Mouse (Mus musculus): ENCODE data around the gene Ccdc17. TPM values are rescaled to one million over a fixed set of nuclear protein-coding genes. Genes with fewer than 3 reads are reported as not detected.

Gene Ccdc17
- total and polyA plus RNA-seq, 3 experiments = 2.5 to 4.0 (median 2.9) TPM

DNA sequence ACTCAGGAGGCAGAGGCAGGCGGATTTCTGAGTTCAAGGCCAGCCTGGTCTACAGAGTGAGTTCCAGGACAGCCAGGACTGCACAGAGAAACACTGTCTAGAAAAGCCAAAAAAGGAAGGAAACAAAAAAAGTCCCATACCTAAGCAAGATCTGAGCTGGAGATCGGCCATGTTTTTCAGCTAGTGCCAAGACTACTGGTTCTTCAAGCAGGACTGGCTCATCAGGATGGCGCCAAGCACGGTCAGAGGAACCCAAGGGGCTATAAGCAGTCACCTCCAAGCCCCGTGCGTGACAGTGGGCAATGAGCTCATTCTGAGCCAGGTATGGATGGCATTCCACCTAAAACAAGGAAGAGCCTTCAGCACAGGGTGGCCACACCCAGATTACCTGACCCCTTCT, 42.4 kb downstream of the Ccdc17 start:
- no peaks in the 10 kb centered on the region for H3K9me3 ChIP-seq (replicated peaks; ENCODE audit: low read length)
- peaks cover 63 to 83% of the 10 kb centered on the region in 2 experiments for H3K36me3 ChIP-seq (replicated peaks in 1 of 2; ENCODE audit: control insufficient read depth in 1 of 2, insufficient read depth in 1 of 2, low read length in 1 of 2)
- peaks cover 0 to 3% of the 10 kb centered on the region in 2 experiments; a peak in 1 of 4 replicates for H3K4me1 ChIP-seq (ENCODE audit: control insufficient read depth in 1 of 2, insufficient read depth in 2 of 2)
- H3K4me3 ChIP-seq (replicated peaks in 1 of 3; ENCODE audit: low read depth in 2 of 3, low read length in 2 of 3, poor library complexity in 1 of 3) = no peak overlapping the region
- no peak for DNase-seq (ENCODE audit: extremely low read depth)
- H3K27ac ChIP-seq (ENCODE audit: insufficient read depth, low read depth) = no peak overlapping the region
- no peak for TF ChIP-seq POLR2AphosphoS2 (IDR thresholded peaks at IDR 0.05; ENCODE audit: low read depth, low read length)
- TF ChIP-seq NELFE (IDR thresholded peaks at IDR 0.05; ENCODE audit: low read depth, low read length) = no peak
- no peak for TF ChIP-seq MAZ (IDR thresholded peaks at IDR 0.05; ENCODE audit: low read depth, low read length)
- no peak for TF ChIP-seq E2F4 (IDR thresholded peaks at IDR 0.05; ENCODE audit: insufficient replicate concordance, low read depth, low read length)
- no peak for TF ChIP-seq EP300 (IDR thresholded peaks at IDR 0.05; ENCODE audit: low read length)
- no peak for TF ChIP-seq TBP (conservative IDR thresholded peaks at IDR 0.05; ENCODE audit: low read depth, low read length)
- TF ChIP-seq SIN3A (IDR thresholded peaks at IDR 0.05; ENCODE audit: low read length) = no peak
- no peak for TF ChIP-seq ZMIZ1 (IDR thresholded peaks at IDR 0.05; ENCODE audit: low read depth, low read length)
- no peak for TF ChIP-seq ELF1 (IDR thresholded peaks at IDR 0.05; ENCODE audit: low read depth, low read length)
- no peak for TF ChIP-seq ZNF384 (IDR thresholded peaks at IDR 0.05; ENCODE audit: low read depth, low read length)
- no peak for TF ChIP-seq BHLHE40 (IDR thresholded peaks at IDR 0.05; ENCODE audit: low read depth, low read length)
- TF ChIP-seq USF1 (IDR thresholded peaks at IDR 0.05; ENCODE audit: low read depth, low read length) = no peak
- TF ChIP-seq PAX5 (IDR thresholded peaks at IDR 0.05; ENCODE audit: low read length) = no peak
- no peak for TF ChIP-seq IRF4 (IDR thresholded peaks at IDR 0.05; ENCODE audit: low read depth, low read length)
- no peak for TF ChIP-seq USF2 (conservative IDR thresholded peaks at IDR 0.05; ENCODE audit: low read depth, low read length)
- TF ChIP-seq CHD1 (IDR thresholded peaks at IDR 0.05; ENCODE audit: low read depth, low read length) = no peak
- H3K79me2 ChIP-seq (replicated peaks; ENCODE audit: control insufficient read depth, extremely low read depth, insufficient read depth, poor library complexity, severe bottlenecking) = peaks cover 12% of the 10 kb centered on the region
- H3K9ac ChIP-seq (ENCODE audit: insufficient read depth, low read depth) = no peak overlapping the region
- no peak overlapping the region for H3K4me2 ChIP-seq (ENCODE audit: insufficient read depth, low read depth, poor library complexity, severe bottlenecking)
- dilution Hi-C loops (cut with MboI; ENCODE audit: extremely low pct_ligation_motif_present, extremely low pct_unique_long_range_greater_than_20kb, low sequenced_read_pairs) (no loop called here), in situ Hi-C loops (cut with MboI; ENCODE audit: low pct_ligation_motif_present, low pct_unique_long_range_greater_than_20kb, low sequenced_read_pairs) (no loop called here)
- H3K27me3 ChIP-seq (replicated peaks) = no peaks in the 10 kb centered on the region

DNA sequence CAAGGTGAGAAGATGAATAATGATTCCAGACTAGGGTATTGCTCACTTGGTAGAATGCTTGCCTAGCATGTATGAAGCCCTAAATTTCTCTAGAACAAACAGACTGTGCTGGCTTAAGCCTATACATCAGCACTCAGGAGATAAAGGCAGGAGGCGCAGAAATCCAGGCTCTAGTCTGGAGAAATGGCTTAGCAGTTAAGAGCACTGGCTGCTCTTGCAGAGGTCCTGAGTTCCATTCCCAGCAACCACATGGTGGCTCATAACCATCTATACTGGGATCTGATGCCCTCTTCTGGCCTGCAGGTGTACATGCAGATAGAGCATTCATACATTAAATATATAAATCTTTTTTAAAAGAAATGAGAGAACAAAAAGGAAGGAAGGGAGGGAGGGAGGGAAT, 45.6 kb downstream of the Ccdc17 start:
- peaks cover 59 to 84% of the 10 kb centered on the region in 2 experiments for H3K36me3 ChIP-seq (replicated peaks in 1 of 2; ENCODE audit: control insufficient read depth in 1 of 2, insufficient read depth in 1 of 2, low read length in 1 of 2)
- dilution Hi-C loops (cut with MboI; ENCODE audit: extremely low pct_ligation_motif_present, extremely low pct_unique_long_range_greater_than_20kb, low sequenced_read_pairs) = no loop called here

More for the DNA sequence above, 45.6 kb downstream of the Ccdc17 start:
- no peak overlapping the region for H3K9ac ChIP-seq (ENCODE audit: insufficient read depth, low read depth)
- H3K4me2 ChIP-seq (ENCODE audit: insufficient read depth, low read depth, poor library complexity, severe bottlenecking) = no peak overlapping the region
- no peak for DNase-seq (ENCODE audit: extremely low read depth)
- TF ChIP-seq GABPA (IDR thresholded peaks at IDR 0.05; ENCODE audit: insufficient replicate concordance, low read depth, low read length) (no peak), BHLHE40 (IDR thresholded peaks at IDR 0.05; ENCODE audit: low read depth, low read length) (no peak), TBP (conservative IDR thresholded peaks at IDR 0.05; ENCODE audit: low read depth, low read length) (no peak), USF2 (conservative IDR thresholded peaks at IDR 0.05; ENCODE audit: low read depth, low read length) (no peak), NRF1 (IDR thresholded peaks at IDR 0.05; ENCODE audit: low read depth, low read length) (no peak), CTCF (conservative IDR thresholded peaks at IDR 0.05 in 1 of 2, IDR thresholded peaks at IDR 0.05 in 1 of 2; ENCODE audit: low read depth in 2 of 2, low read length in 2 of 2) (peak in 1 of 2 experiments; percentile 35; a peak in 2 of 4 replicates), USF1 (IDR thresholded peaks at IDR 0.05; ENCODE audit: low read depth, low read length) (no peak)
- in situ Hi-C loops (cut with MboI; ENCODE audit: low pct_ligation_motif_present, low pct_unique_long_range_greater_than_20kb, low sequenced_read_pairs) = no loop called here
- H3K4me3 ChIP-seq (replicated peaks in 1 of 3; ENCODE audit: low read depth in 2 of 3, low read length in 2 of 3, poor library complexity in 1 of 3) = no peak overlapping the region
- H3K9me3 ChIP-seq (replicated peaks; ENCODE audit: low read length) = no peaks in the 10 kb centered on the region
- no peak overlapping the region for H3K27ac ChIP-seq (ENCODE audit: insufficient read depth, low read depth)
- H3K27me3 ChIP-seq (replicated peaks) = no peaks in the 10 kb centered on the region
- H3K79me2 ChIP-seq (replicated peaks; ENCODE audit: control insufficient read depth, extremely low read depth, insufficient read depth, poor library complexity, severe bottlenecking) = peaks cover 42% of the 10 kb centered on the region
- peaks cover 0 to 21% of the 10 kb centered on the region in 2 experiments; a peak in 2 of 4 replicates for H3K4me1 ChIP-seq (ENCODE audit: control insufficient read depth in 1 of 2, insufficient read depth in 2 of 2)
